Mouse (Mus musculus) kidney, adult 18-20 months (tissue): ENCODE results near the gene Gm9803.
"Not testable (repeated sequence)": the region's sequence is repeated elsewhere in the genome, so short reads cannot be mapped to it uniquely, and the experiment has no call there.

Source experiments
- DNase-seq: peaks from one replicate; pipeline ENCODE4 v3.0.0; 2021

Gene Gm9803

DNA sequence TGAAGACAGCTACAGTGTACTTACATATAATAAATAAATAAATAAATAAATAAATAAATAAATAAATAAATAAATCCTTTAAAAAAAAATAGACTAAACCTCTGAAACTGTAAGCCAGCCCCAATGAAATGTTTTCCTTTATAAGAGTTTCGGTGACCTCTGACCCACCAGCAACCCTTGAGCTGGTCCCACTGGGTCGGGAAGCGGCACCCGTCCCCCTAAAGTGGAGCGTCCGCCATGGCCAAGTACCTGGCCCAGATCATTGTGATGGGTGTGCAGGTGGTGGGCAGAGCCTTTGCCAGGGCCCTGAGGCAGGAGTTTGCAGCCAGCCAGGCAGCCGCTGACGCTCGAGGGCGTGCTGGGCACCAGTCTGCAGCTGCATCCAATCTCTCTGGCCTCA, at the start of gene Gm9803:
Gm9803 (plus strand) TSS at position 154 of the 400 bp plus-strand sequence.
- DNase-seq = not testable (repeated sequence)

DNA sequence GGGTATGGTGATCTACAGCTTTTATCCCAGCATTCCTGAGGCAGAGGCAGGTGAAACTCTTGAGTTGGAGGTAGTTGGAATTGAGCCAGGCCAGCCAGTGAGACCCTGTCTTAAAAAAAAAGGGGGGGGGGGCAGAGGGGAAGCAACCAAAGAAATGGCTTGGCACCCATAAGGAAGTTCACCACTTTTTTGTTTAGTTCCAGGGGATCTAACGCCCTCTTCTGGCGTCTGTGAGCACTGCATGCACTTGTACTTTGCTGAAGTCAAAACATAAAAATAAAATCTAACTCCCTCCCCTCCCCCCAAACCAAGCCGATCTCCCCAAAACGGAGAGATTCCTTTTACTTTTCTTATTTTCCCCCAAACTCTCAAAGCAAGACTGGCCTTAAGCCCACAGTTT, 48.5 kb upstream of the Gm9803 start:
- DNase-seq = peak; percentile 48

- DNase-seq = no peak
These were observed 46.4 kb upstream of the Gm9803 start for GRCm38 (mm10) chr10:43477459-43477858.

DNA sequence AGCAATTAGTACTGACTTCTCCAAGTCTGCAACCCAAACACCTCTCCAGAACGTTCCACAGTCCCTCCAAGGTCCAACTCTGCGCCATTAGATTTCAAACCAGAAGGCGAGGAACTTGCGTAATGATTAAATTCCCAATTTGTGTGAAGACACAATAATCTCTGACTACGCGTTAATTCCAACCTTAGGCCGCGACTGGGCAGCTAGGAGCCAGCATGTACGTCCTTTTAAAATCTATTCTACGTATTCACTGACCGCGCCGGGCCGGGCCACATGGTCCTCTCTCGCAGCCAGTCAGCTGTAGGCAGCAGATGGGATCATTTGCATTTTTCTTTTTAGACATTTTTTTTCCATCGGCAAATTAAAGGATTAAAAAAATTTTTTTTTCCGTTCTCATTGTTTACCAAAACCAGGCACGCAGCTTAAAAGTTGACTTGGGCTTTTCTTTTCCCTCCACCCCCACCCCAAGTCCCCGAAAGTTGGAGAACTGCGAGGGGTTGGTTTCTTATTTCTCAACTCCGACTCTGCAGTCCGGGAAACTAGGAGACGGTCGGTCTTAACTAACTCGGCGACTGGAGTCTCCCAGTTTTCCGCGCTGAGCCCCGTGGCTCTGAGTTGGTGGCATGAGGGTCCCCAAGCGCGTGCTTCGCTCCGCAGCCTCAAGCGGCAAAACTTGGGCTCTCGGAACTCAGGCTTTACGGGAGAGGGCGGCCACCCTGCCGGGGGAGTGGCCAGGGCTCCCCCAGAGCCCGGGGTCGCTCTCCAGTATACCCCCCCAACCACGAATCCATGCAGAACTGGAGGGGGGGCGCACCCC, 45.8 kb upstream of the Gm9803 start:
- peak; percentile 68 for DNase-seq

DNA sequence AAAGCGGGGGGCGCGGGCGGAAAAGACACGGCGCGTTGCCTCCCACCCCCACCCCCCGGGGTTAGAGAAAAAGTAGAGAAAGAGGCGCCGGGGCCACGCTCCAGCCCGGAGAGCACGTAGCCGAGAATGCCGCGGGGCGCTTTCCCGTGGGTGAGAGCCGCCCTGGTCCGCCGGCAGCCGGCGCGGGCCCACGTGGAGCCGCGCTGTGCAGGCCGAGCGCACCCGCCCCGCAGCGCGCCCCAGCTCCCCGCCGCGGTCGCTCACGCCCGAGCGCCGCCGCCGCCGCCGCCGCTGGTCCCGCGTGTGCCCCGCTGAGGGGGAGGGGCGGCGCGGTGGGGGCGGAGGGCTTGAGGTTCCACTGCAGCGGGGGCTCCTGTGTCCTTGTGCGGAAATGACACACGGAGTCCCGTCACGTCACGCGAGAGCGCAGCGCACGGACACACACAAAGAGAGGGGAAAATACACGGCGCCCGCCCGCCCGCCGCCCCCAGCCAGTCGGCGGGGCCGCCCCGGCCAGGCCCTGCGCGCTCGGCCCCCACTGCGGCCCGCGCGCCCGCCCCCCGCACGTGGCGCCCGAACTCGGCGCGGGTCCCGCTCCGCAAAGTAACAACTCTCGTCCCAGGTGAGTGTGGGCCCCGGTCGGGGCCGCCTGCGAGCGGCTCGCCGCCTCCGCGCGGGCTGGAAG, 45.0 kb upstream of the Gm9803 start, which contains the start of gene Bend3:
Bend3 (plus strand) TSS at position 81 of the 685 bp plus-strand sequence.
- DNase-seq = no peak

GRCm38 (mm10) chr10:43479436-43480157, 44.3 kb upstream of the Gm9803 start:
- DNase-seq = peak; percentile 89

GRCm38 (mm10) chr10:43480227-43480849, 43.5 kb upstream of the Gm9803 start:
- no peak for DNase-seq

DNA sequence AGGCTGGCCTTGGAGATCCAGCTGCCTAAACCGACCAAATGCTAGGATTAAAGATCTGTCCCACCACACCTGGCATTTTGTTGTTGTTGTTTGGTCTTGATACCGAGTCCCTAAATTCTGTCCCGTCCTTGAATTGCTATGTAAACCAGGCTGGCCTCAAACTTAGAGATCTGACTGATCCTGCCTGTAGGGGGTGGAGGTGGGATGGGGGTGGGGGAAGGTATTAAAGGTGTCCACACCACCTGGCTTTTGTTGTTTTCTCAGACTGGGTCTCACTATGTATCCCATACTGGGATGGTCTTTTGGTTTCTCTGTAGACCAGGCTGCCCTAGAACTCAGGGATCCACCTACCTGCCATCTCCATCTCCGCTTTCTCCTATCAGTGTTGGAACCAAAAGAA, 42.7 kb upstream of the Gm9803 start:
- no peak for DNase-seq

DNA sequence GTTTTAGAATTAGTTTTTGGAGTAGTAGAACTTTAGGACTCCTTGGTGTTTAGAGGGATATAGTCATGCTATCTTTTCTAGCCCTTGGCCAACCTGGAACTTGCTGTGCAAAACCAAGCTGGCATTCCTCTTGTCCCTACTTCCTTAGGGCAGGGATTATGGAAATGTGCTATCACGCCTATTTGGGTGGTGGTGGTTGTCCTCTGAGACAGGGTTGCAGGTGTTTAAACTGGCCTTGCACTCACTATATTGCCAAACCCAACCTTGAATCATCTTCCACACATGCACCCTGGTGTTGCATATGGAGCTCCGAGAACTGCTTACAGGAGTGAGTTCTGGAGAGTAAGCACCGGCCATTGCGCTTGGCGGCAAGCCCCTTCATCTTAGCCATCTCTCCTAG, 41.9 kb upstream of the Gm9803 start:
- DNase-seq = no peak

GRCm38 (mm10) chr10:43483426-43483995, 40.4 kb upstream of the Gm9803 start:
- peak; percentile 35 for DNase-seq

DNA sequence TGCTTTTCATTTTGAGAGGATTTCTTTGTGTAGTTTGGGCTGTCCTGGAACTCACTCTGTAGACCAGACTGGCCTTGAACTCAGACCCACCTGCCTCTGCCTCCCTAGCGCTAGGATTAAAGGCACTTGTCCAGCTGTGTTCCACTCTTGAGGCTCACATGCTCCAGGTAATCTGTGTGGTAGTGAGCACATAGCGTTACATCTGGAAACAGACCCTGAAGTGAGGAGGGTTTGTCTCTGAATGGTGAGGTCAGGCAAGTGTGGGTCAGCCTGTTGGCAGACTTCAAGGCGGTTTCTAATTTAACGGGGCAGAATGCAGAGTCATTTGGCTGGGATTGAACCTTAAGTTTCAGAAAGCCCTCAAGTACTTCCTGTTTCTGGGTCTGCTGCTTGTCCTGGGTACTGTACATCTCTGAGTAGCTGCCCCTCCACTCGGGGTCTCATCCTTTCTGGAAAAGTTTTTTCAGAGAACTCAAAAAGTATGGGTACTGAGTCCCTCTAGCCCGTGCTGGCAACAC, 38.1 kb upstream of the Gm9803 start:
- no peak for DNase-seq

DNA sequence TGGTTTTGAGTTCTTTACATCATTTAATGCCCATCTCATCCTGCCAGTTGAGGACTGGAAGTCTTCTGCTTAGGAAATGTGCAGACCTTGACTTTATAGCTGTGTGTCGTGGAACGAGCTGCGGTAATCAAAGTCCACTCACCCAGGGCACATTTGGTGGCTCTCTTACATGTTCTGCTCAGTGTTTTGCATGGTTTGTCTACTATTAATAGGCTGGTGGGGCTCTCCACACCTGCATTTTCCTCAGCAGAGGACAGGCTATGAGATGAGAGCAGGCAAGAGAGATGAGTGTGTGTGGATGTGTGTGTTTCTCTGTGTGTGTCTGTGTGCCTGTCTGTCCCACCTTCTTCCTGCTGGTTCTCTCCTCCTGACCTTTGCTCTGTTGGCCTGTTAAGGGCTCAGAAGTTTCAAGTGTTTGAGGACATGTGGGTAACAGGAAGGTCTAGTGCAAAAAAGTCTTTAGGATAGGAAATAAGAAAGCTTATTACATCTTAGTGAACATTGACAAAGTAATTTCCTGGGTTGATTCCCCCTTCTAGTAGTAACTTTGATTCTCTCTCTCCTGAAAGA, 36.4 kb upstream of the Gm9803 start:
- peak; percentile 32 for DNase-seq

- DNase-seq = no peak
These were observed 35.6 kb upstream of the Gm9803 start for GRCm38 (mm10) chr10:43488258-43488657.

DNA sequence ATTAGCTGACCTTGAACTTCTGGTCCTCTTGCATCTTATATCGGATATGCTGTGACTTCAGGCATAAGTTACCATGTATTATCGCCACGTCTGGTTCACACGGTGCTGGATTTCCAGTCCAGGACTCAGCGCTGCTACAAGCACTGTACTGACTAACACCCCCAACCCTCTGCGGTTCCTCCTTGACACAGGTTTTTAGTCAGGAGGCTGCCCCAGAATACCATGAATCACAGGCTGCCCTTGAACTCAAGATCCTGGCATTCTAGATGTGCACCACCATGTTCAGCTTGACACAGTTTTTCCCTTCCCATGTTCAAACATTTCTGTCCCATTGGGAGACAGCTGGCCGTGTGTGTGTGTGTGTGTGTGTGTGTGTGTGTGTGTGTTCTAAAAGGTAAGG, 34.7 kb upstream of the Gm9803 start:
- no peak for DNase-seq

GRCm38 (mm10) chr10:43489550-43489949, 34.3 kb upstream of the Gm9803 start:
- peak; percentile 63 for DNase-seq

DNA sequence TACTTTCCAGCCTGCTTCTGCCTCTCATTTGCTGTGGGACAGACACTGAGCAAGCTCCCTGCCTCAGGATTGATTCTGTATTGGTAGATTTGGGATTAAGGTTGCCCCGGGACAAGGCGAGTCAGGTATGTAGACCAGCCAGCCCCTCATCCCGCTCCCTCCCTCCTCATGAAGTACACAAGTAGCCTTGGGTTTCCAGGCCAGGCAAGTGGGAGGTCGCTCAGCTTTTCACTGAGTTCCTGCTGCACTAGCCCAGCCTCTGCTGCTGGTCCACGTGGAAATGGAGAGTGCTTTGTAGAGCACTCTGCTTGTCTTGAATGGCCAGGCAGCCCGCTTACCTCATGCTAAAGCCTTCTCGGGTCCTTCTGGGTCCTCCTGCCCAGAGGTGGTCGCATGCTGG, 33.9 kb upstream of the Gm9803 start:
- peak; percentile 33 for DNase-seq

- DNase-seq = peak; percentile 57
These were observed 33.0 kb upstream of the Gm9803 start for GRCm38 (mm10) chr10:43490846-43491245.

DNA sequence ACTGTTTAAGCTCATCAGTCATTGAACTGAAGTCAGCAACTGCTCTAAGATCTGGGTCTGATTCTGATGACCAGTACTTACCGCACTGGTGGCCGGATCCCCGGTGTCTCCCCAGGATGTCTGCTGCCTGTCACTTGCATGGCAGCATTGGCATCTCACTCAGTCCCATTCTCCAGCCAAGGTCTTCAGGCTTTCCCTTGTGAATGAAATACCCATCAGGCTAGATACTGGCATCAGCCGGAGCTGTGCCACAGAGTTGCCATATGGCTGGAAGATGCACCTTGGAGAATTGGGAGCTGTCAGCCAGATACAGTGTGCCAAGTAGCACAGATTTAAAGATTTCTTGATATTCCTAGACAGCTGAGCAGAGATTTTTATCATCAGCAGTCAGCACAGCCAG, 21.3 kb upstream of the Gm9803 start:
- DNase-seq = no peak

- no peak for DNase-seq
These were observed 19.6 kb upstream of the Gm9803 start for GRCm38 (mm10) chr10:43504291-43504690.

GRCm38 (mm10) chr10:43507051-43507450, 16.8 kb upstream of the Gm9803 start:
- no peak for DNase-seq

DNA sequence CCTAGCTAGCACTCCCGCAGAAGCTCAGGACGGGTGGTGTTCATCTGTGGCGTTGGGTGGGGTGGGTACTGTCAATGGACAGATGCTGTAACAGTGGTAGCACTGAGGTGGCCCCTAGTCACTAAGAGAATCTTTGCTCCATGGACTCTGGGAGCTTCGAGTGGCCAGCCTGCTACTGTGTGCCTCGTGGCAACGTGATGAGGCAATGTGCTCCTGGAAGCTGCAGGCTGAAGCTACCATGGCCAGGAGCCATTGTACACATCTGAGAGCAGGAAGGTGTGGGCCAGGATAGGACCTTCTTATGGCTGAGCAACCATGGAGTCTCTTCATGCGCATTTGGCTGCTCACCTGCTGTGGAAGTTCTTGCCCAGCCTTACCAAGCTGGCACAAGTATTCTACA, 14.7 kb upstream of the Gm9803 start:
- no peak for DNase-seq

GRCm38 (mm10) chr10:43512976-43513375, 10.9 kb upstream of the Gm9803 start:
- DNase-seq = no peak
